Mouse (Mus musculus) lung, embryonic 14.5 days (tissue): ENCODE results near the gene Tgm4. TPM values are rescaled to one million over a fixed set of nuclear protein-coding genes. Genes with fewer than 3 reads are reported as not detected.

Experiments
- ATAC-seq: fragments of 200-750 bp; cut with Nextera tagmentation; 2 replicates; pipeline ENCODE4 v1.8.0; 2017; ENCODE audit warnings: mild to moderate bottlenecking, moderate TSS enrichment, moderate library complexity; ENCODE audit not compliant: insufficient read depth
- DNase-seq: peaks from one replicate; pipeline ENCODE4 v3.0.0-alpha.2; 2015
- H3K27ac ChIP-seq: fragments of 300-500 bp; sonication (generic); 2 replicates; pipeline ENCODE4 v1.5.1; 2014; ENCODE audit warnings: low read depth, mild to moderate bottlenecking, moderate library complexity
- H3K27me3 ChIP-seq: fragments of 300-500 bp; sonication (generic); 2 replicates; pipeline ENCODE4 v1.6.1; 2014; ENCODE audit warnings: low read length, control low read depth; ENCODE audit not compliant: insufficient read depth
- H3K36me3 ChIP-seq: fragments of 300-500 bp; sonication (generic); 2 replicates; pipeline ENCODE4 v1.6.1; 2014; ENCODE audit warnings: control low read depth; ENCODE audit not compliant: insufficient read depth
- H3K4me1 ChIP-seq: fragments of 300-500 bp; sonication (generic); 2 replicates; pipeline ENCODE4 v1.6.1; 2014; ENCODE audit warnings: antibody characterized with exemption, control low read depth; ENCODE audit not compliant: insufficient read depth
- H3K4me2 ChIP-seq: fragments of 300-500 bp; sonication (generic); 2 replicates; pipeline ENCODE4 v1.6.1; 2014; ENCODE audit warnings: mild to moderate bottlenecking
- H3K4me3 ChIP-seq: fragments of 300-500 bp; sonication (generic); 2 replicates; pipeline ENCODE4 v1.5.1; 2014; ENCODE audit warnings: low read depth, low read length
- H3K9ac ChIP-seq: fragments of 300-500 bp; sonication (generic); 2 replicates; pipeline ENCODE4 v1.6.1; 2014
- H3K9me3 ChIP-seq: fragments of 300-500 bp; sonication (generic); 2 replicates; pipeline ENCODE4 v1.6.1; 2016; ENCODE audit warnings: low read depth, low read length, control low read depth
- CTCF ChIP-seq: IDR thresholded peaks from 2 replicates; pipeline ENCODE4 v1.5.1; 2016; ENCODE audit warnings: antibody characterized with exemption, low read depth
- WGBS: fragments of 180-500 bp; shearing (Covaris S2); extraction: QIAGEN DNeasy Blood & Tissue Kit; methylation state at CpG from one replicate; pipeline ENCODE4 v1.1.7; 2014; 5-methylcytosine and 5-hydroxymethylcytosine counted together
- polyA plus RNA-seq: library from polyadenylated mRNA; unstranded; fragments of >200 nt; fragmentation: Nextera tagmentation; extraction: Ambion mirVana; gene quantifications from 2 replicates; pipeline ENCODE4 v1.2.1, GENCODE M21; 2014

The Tgm4 gene
- polyA plus RNA-seq, result 0.20 and 0.34 TPM in 2 replicates

DNA sequence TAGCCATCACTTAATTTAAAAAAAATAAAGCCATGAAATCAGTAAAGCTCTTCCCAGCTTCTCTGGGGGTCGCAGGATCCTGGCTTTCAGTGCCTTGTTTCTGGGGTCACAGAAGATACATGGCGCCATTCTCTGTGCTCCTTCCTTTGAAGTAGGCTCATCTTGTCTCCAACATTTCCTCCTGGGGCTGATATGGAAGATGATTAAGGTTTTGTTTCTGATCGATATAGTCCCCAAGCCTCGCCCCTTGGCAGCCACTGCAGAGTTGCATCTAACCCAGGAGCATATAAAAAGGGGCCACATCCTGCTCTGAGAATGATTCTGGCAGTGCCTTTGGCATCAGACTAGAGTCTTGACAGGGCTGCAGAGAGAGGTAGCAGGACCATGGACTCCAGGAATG is at the start of gene Tgm4:
Tgm4 (plus strand) TSS at position 301 of the 400 bp plus-strand sequence.
- 75% methylated on average over 4 of the region's 4 CpGs for WGBS
- H3K4me1 ChIP-seq, result no peaks in the 10 kb centered on the region
- no peak within 1 kb of the TSS for H3K4me2 ChIP-seq
- no peak within 1 kb of the TSS for H3K4me3 ChIP-seq
- H3K27ac ChIP-seq, result no peak within 1 kb of the TSS
- H3K9me3 ChIP-seq, result no peaks in the 10 kb centered on the region
- no peaks in the 10 kb centered on the region for H3K36me3 ChIP-seq
- no peak for TF ChIP-seq CTCF
- ATAC-seq (no peak), DNase-seq (no peak)
- no peaks in the 10 kb centered on the region for H3K27me3 ChIP-seq
- no peak within 1 kb of the TSS for H3K9ac ChIP-seq

DNA sequence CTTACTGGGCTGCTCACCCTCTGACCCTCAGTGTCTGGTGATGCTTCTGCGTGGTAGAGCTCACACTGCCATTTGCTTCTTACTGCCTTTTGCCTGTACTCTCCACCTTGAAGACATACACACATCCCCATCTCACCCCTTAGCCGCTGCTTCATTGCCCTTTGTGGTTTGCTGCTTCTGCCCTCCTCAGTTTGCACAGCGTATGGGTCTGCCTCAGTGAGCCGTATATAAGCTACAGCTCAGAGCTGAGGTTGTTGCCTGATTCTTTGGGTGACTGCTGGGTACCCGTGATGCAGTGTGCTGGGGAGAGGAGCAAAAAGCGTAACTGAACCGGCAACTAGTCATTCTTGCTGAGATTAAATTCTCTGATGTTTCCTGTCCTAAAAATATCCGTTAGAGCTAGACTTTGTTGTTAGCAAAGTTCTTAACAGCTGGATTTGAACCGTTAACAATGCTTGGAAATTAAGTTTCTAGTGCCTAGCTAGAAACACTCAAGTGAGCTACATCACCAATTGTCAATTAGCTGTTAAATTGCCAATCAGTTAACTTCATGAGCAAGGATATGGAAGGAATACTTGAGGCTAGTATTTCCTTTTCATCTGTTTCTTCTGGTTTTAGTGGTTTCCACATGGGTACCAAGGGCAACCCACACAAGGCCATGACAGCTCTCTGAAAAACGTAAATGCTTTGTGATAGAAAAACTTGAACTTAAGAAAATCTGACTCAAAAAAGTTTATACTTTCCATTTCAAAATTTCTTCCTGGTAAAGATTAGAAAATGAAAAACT is 35.9 kb upstream of the Tgm4 start:
- Histone ChIP-seq H3K4me1 (no peaks in the 10 kb centered on the region), H3K9ac (no peak overlapping the region), H3K4me2 (no peak overlapping the region), H3K9me3 (no peaks in the 10 kb centered on the region), H3K27me3 (no peaks in the 10 kb centered on the region), H3K36me3 (peaks cover 87% of the 10 kb centered on the region), H3K4me3 (no peak overlapping the region), H3K27ac (no peak overlapping the region)
- no peak for TF ChIP-seq CTCF
- ATAC-seq, result no peak
- DNase-seq, result no peak
- WGBS, result 91% methylated on average over 10 of the region's 10 CpGs

DNA sequence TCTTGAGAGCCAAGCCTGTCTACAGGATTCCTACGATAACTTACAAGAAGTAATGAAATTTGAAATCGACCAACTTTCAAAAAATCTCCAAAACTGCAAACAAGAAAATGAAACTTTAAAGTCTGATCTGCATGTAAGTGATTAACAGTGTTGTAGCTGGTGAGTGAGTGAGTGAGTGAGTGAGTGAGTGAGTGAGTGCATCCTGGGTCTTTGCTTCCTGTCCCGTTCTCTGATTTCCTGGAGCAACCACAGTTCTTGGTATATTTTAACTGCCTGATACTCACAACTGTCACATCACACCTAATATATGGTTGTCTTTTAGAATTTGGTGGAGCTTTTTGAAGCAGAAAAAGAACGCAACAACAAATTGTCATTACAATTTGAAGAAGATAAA is 35.3 kb upstream of the Tgm4 start:
- ATAC-seq, result no peak
- 89% methylated on average over 4 of the region's 4 CpGs for WGBS

DNA sequence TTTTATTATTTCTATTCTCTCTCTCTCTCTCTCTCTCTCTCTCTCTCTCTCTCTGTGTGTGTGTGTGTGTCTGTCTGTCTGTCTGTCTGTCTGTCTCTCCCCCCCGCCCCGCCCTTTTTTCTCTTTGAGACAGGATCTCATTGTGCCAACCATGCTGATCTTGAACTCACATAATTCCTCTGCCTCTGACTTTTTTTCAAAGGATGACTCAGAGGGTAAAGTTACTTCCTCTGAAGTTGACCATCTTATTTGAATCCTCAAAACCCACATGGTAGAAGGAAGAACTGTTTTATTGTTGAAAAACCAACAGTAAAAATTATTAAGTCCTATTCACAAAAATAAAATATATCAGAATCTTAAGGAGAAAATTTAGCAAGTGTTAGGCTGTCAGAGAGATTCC is 29.8 kb upstream of the Tgm4 start:
- 100% methylated on average over 2 of the region's 2 CpGs for WGBS
- H3K4me2 ChIP-seq, result no peak overlapping the region
- no peak overlapping the region for H3K4me3 ChIP-seq
- H3K4me1 ChIP-seq, result no peaks in the 10 kb centered on the region
- peaks cover 97% of the 10 kb centered on the region for H3K36me3 ChIP-seq
- H3K9me3 ChIP-seq, result no peaks in the 10 kb centered on the region
- H3K27me3 ChIP-seq, result no peaks in the 10 kb centered on the region
- DNase-seq (no peak), ATAC-seq (no peak)
- no peak overlapping the region for H3K9ac ChIP-seq
- H3K27ac ChIP-seq, result no peak overlapping the region
- TF ChIP-seq CTCF, result no peak

More for the DNA sequence above, 35.3 kb upstream of the Tgm4 start:
- H3K9ac ChIP-seq, result no peak overlapping the region
- H3K4me1 ChIP-seq, result no peaks in the 10 kb centered on the region
- no peak overlapping the region for H3K4me3 ChIP-seq
- H3K27ac ChIP-seq, result no peak overlapping the region
- no peaks in the 10 kb centered on the region for H3K9me3 ChIP-seq
- H3K4me2 ChIP-seq, result no peak overlapping the region
- TF ChIP-seq CTCF, result no peak
- no peak for DNase-seq
- H3K27me3 ChIP-seq, result no peaks in the 10 kb centered on the region
- H3K36me3 ChIP-seq, result peaks cover 87% of the 10 kb centered on the region

DNA sequence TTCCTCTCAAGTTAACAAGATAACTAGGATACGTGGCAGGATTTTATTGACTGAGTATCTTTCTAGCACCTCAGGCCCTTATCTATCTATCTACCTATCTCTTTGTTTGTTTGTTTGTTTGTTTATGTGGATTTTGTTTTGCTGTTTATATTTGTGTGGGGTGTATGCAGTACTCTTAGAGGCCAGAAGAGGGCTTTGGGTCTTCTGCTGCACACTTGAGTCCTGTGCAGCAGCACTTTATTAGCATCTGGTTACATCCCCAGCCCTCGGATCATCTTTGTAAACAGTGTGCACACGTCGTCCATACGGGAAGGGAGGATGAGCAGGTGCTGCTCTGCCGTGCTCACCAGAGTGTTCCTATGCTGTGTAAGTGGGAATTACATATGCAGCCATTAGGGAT is 28.5 kb upstream of the Tgm4 start:
- ATAC-seq, result no peak
- WGBS, result 67% methylated on average over 6 of the region's 6 CpGs

DNA sequence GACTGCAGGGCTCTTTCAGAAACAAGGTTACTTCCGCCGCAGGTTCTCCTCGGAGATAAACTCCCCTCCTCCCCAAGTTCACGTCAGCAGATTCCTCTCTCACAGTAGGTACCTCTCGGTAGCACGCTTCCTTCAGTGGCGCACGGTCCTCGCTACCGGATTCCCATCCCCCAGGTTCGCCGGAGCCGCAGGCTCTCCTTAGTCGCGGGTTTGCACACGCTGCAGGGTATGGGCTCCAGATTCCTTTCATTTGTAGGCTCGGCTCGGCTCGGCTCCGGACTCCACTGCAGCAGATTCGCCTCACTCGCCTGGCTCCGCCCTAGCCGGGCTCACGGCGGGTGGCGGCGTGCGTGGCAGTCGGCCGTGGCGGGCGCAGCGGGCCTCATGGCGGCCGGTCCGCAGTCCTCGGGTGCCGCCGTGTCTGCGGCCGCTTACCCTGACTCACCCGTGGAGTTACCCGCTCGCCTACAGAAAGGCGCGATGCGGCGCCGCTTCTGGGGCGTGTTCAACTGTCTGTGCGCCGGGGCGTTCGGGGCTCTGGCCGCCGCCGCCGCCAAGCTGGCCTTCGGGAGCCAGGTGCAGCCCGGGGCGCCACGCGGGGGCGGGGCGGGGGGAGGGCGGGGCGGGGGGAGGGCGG is 13.4 kb upstream of the Tgm4 start, which contains the start of gene Tmem42:
Tmem42 (plus strand) TSS at position 332 of the 637 bp plus-strand sequence.
- peak; percentile 92 for DNase-seq
- Histone ChIP-seq H3K9me3 (no peaks in the 10 kb centered on the region), H3K9ac (peak within 1 kb of the TSS; percentile 73), H3K4me3 (peak within 1 kb of the TSS; percentile 70), H3K27ac (peak within 1 kb of the TSS; percentile 92), H3K4me2 (peak within 1 kb of the TSS; percentile 79), H3K27me3 (no peaks in the 10 kb centered on the region), H3K36me3 (peaks cover 25% of the 10 kb centered on the region), H3K4me1 (peaks cover 2% of the 10 kb centered on the region; the same call in 1 of the 2 replicates)
- TF ChIP-seq CTCF, result no peak
- peak; percentile 99 for ATAC-seq
- WGBS, result under 1% methylated on average over 55 of the region's 69 CpGs

More for the DNA sequence above, 28.5 kb upstream of the Tgm4 start:
- peak; percentile 5 for DNase-seq
- TF ChIP-seq CTCF, result peak; percentile 40; the same call in 1 of the 2 replicates
- no peak overlapping the region for H3K9ac ChIP-seq
- no peak overlapping the region for H3K4me2 ChIP-seq
- H3K36me3 ChIP-seq, result peaks cover 97% of the 10 kb centered on the region
- H3K27ac ChIP-seq, result no peak overlapping the region
- no peaks in the 10 kb centered on the region for H3K4me1 ChIP-seq
- no peak overlapping the region for H3K4me3 ChIP-seq
- H3K27me3 ChIP-seq, result no peaks in the 10 kb centered on the region
- no peaks in the 10 kb centered on the region for H3K9me3 ChIP-seq
